Mouse (Mus musculus) kidney, postnatal 0 days (tissue): ENCODE measurements around the gene Tnfrsf11a. TPM values are rescaled to one million over a fixed set of nuclear protein-coding genes. Genes with fewer than 3 reads are reported as not detected.

Experiments used
- ATAC-seq: fragments of 200-750 bp; cut with Nextera tagmentation; replicated peaks from 2 replicates; pipeline ENCODE4 v1.8.0; 2017; ENCODE audit warnings: low read depth, moderate number of reproducible peaks, moderate TSS enrichment, moderate library complexity; ENCODE audit not compliant: low FRiP score
- DNase-seq: peaks from one replicate; pipeline ENCODE4 v3.0.0-alpha.2; 2016; ENCODE audit warnings: low spot score
- H3K27ac ChIP-seq: fragments of 300-500 bp; sonication (generic); 2 replicates; pipeline ENCODE4 v1.5.1; 2014; ENCODE audit warnings: mild to moderate bottlenecking
- H3K27me3 ChIP-seq: fragments of 300-500 bp; sonication (generic); 2 replicates; pipeline ENCODE4 v1.6.1; 2014; ENCODE audit warnings: low read length, mixed read lengths; ENCODE audit not compliant: insufficient read depth
- H3K36me3 ChIP-seq: fragments of 300-500 bp; sonication (generic); 2 replicates; pipeline ENCODE4 v1.6.1; 2014; ENCODE audit warnings: low read length, mixed read lengths; ENCODE audit not compliant: insufficient read depth
- H3K4me1 ChIP-seq: fragments of 300-500 bp; sonication (generic); replicated peaks from 2 replicates; pipeline ENCODE4 v1.6.1; 2014; ENCODE audit warnings: antibody characterized with exemption, low read length, mixed read lengths; ENCODE audit not compliant: insufficient read depth
- H3K4me2 ChIP-seq: fragments of 300-500 bp; sonication (generic); 2 replicates; pipeline ENCODE4 v1.6.1; 2014; ENCODE audit warnings: mild to moderate bottlenecking, low read length, moderate library complexity, mixed read lengths
- H3K4me3 ChIP-seq: fragments of 300-500 bp; sonication (generic); replicated peaks from 2 replicates; pipeline ENCODE4 v1.5.1; 2014; ENCODE audit warnings: low read depth, low read length
- H3K9ac ChIP-seq: fragments of 300-500 bp; sonication (generic); 2 replicates; pipeline ENCODE4 v1.6.1; 2014; ENCODE audit warnings: low read depth, low read length
- H3K9me3 ChIP-seq: fragments of 300-500 bp; sonication (generic); replicated peaks from 2 replicates; pipeline ENCODE4 v1.6.1; 2016; ENCODE audit warnings: low read length, inconsistent platforms, mixed read lengths
- CTCF ChIP-seq: IDR thresholded peaks from 2 replicates; pipeline ENCODE4 v1.5.1; 2016; ENCODE audit warnings: antibody characterized with exemption, low read depth, mild to moderate bottlenecking, moderate library complexity
- WGBS: fragments of 180-500 bp; shearing (Covaris S2); extraction: QIAGEN DNeasy Blood & Tissue Kit; methylation state at CpG from one replicate; pipeline ENCODE4 v1.1.7; 2014; 5-methylcytosine and 5-hydroxymethylcytosine counted together
- polyA plus RNA-seq: library from polyadenylated mRNA; unstranded; fragments of >200 nt; fragmentation: Nextera tagmentation; extraction: Ambion mirVana; gene quantifications from 2 replicates; pipeline ENCODE4 v1.2.1, GENCODE M21; 2015

The Tnfrsf11a gene
- polyA plus RNA-seq, 1 experiment from 2014 or later, result 2.4 TPM

DNA sequence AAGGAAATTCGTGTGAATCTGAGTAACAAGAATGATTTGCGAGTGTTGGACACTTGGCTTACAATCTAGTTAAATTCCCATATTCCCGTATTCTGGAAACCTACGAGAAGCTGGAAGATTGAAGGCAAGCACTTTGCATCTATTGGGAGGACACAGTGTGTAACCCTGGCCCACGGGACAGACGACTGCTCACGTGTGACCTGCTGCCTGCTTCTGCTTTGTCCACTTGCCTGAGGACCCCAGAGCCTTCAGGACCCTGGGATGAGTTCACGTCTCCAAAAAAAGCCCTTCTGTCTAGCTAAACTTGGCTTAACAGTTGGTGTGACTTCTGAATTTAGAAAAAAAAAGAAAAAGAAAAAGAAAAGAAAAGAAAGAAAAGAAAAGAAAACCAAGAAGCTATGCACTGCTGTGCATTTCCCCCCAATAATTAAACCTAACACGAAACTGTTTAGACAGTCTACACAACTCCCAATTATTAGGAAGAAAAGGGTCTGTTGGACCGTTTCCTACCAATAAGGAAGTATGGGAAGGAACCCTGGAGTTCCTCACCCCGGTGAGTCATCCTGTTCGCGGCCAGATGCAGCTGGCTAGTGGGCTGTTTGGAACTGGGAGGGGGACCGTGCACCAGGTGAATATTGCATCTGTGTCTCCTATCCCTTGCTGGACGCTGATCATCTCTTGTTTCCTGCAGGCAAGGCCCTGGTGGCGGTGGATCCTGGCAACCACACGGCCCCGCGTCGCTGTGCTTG lies 32.6 kb downstream of the Tnfrsf11a start:
- H3K9me3 ChIP-seq, result no peaks in the 10 kb centered on the region
- H3K4me3 ChIP-seq, result no peak overlapping the region
- peak; percentile 7 for DNase-seq
- H3K27me3 ChIP-seq, result no peaks in the 10 kb centered on the region
- no peak for TF ChIP-seq CTCF
- peak; percentile 21; the same call in 1 of the 2 replicates for ATAC-seq
- no peak overlapping the region for H3K4me2 ChIP-seq
- no peak overlapping the region for H3K27ac ChIP-seq
- no peaks in the 10 kb centered on the region for H3K36me3 ChIP-seq
- WGBS, result 55% methylated on average over 20 of the region's 20 CpGs
- no peak overlapping the region for H3K9ac ChIP-seq
- H3K4me1 ChIP-seq, result no peaks in the 10 kb centered on the region

DNA sequence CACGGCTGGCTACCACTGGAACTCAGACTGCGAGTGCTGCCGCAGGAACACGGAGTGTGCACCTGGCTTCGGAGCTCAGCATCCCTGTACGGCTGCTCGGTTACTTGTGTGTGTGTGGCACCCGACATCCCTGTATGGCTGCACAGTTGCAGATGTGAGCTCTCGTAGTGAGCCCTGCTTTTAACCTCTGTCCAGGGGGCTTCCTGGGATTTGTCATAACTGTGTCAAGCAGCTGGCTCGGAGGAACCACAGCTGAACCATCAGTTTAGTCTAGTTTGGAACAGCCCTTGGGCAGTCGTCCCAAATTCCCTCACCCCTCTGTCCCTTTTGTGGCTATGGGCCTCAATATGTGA lies 33.2 kb downstream of the Tnfrsf11a start:
- Histone ChIP-seq H3K27ac (no peak overlapping the region), H3K4me2 (no peak overlapping the region), H3K9me3 (no peaks in the 10 kb centered on the region), H3K4me3 (no peak overlapping the region), H3K27me3 (no peaks in the 10 kb centered on the region), H3K36me3 (no peaks in the 10 kb centered on the region), H3K9ac (no peak overlapping the region), H3K4me1 (no peaks in the 10 kb centered on the region)
- peak; percentile 15; the same call in 1 of the 2 replicates for ATAC-seq
- no peak for TF ChIP-seq CTCF
- 56% methylated on average over 11 of the region's 11 CpGs for WGBS
- DNase-seq, result peak; percentile 34

DNA sequence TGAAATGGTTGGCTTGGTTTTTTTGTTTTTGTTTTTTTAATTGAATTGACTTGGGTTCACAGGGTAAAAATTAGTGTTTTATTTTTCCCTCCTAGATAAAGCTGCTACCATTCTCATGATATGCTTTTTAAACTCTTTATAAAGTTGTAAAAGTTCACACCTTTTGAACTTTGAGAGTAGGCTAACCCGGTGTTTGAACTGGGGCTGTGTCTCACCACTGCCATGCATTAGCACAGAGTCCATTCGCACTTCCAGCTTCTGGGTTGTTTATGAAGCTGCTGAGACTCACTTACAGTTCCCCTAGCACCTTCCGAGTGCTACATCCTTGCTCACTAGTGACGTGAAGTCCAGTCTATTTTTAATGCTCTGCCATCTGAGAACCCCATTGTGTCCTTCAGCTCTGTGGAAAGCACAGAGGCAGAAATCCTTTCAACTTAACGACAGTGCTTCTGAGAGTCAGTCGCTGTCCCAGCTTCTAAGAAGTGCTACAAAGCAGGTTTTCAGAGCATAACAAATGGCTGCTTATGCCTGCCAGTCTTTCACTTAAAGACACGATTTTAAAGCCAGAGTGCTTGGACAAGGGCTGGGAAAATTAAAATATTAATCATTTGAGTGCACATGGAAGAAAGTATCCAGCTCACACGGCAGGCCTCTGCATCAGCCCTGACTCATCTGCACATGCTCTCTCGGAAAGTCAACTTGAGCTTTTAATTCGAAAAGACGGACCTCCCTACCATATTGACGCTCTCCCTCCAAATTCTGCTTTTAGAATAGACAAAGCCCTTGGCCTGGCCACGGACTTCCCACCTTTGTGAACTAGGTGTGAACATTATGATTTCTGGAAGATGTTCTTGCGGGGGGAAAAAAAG lies 34.1 kb downstream of the Tnfrsf11a start:
- H3K4me3 ChIP-seq, result no peak overlapping the region
- no peaks in the 10 kb centered on the region for H3K36me3 ChIP-seq
- no peak for DNase-seq
- 58% methylated on average over 14 of the region's 14 CpGs for WGBS
- ATAC-seq, result no peak
- H3K27me3 ChIP-seq, result no peaks in the 10 kb centered on the region
- peaks cover 5% of the 10 kb centered on the region; the same call in 1 of the 2 replicates for H3K4me1 ChIP-seq
- no peak overlapping the region for H3K27ac ChIP-seq
- no peak overlapping the region for H3K9ac ChIP-seq
- H3K9me3 ChIP-seq, result no peaks in the 10 kb centered on the region
- no peak overlapping the region for H3K4me2 ChIP-seq
- TF ChIP-seq CTCF, result no peak

DNA sequence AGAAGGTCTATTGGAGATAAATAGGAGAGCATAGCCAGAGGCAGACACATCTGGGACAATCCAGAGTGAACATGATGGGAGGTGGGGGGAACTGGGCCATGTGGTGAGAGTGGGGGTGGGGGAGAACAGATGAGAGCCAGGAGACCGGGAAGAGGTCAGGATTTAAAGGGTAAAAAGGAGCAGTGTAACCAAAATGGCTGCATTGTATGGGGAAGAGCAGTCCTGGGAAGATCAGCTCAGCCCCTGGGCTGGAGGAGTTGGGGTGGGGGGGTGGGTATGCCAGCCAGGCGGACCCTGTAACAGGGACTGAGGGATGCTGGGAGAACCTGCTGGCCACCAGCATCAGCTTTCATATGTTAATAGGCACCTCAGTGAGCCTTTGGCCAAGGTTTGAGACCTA lies 34.8 kb downstream of the Tnfrsf11a start:
- no peak overlapping the region for H3K4me2 ChIP-seq
- H3K36me3 ChIP-seq, result no peaks in the 10 kb centered on the region
- TF ChIP-seq CTCF, result no peak
- WGBS, result 56% methylated on average over 2 of the region's 2 CpGs
- ATAC-seq (0 out of 2 replicates have a peak, but pooled peaks have one; percentile 21), DNase-seq (no peak)
- H3K27me3 ChIP-seq, result no peaks in the 10 kb centered on the region
- no peaks in the 10 kb centered on the region for H3K9me3 ChIP-seq
- H3K9ac ChIP-seq, result no peak overlapping the region
- peaks cover 7% of the 10 kb centered on the region; the same call in 1 of the 2 replicates for H3K4me1 ChIP-seq
- no peak overlapping the region for H3K27ac ChIP-seq
- H3K4me3 ChIP-seq, result no peak overlapping the region

DNA sequence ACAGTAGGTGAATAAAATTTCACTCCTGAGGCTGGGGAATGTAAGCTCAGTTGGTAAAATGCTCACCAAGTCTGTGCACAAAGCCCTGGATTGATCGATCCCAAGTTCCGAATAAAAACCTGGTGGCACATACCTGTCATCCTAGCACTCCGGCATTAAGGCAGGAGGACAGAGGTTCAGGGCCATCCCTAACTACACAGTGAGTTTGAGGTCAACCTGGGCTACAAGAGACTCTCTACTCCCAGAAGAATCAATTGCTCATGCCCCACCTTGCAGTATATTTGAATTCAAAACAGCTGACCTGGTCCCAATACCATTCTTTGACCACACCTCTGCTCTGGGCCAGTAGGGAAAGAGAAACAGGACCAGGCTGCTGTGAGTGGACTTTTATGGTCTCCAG lies 35.2 kb downstream of the Tnfrsf11a start:
- Histone ChIP-seq H3K27ac (no peak overlapping the region), H3K9me3 (no peaks in the 10 kb centered on the region), H3K4me2 (no peak overlapping the region), H3K4me1 (peaks cover 7% of the 10 kb centered on the region; the same call in 1 of the 2 replicates), H3K9ac (no peak overlapping the region), H3K27me3 (no peaks in the 10 kb centered on the region), H3K4me3 (no peak overlapping the region), H3K36me3 (no peaks in the 10 kb centered on the region)
- WGBS, result 90% methylated on average over 3 of the region's 3 CpGs
- no peak for DNase-seq
- no peak for TF ChIP-seq CTCF
- no peak for ATAC-seq

DNA sequence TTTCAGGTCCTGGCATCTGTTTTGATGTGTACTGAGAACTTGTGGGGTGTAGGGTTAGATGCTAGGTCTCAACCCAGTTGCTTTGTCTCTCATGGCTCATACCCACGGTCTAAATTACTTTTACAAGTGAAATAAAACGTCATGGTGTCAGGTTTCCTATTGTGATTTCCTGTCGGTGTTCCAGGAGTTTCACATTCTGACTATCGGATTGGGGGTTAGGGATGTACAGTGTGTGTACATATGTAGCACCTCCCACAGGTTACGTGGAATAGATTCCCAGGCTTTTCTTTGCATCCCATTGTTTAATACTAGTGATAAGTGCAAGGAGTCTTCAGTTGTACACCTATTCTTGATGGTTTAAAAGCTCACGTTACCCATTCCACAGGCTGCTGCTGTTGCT lies 38.5 kb downstream of the Tnfrsf11a start:
- Histone ChIP-seq H3K27ac (no peak overlapping the region), H3K4me3 (no peak overlapping the region), H3K4me1 (peaks cover 7% of the 10 kb centered on the region; the same call in 1 of the 2 replicates), H3K9ac (no peak overlapping the region), H3K9me3 (no peaks in the 10 kb centered on the region), H3K27me3 (no peaks in the 10 kb centered on the region), H3K36me3 (no peaks in the 10 kb centered on the region), H3K4me2 (0 out of 2 replicates have a peak overlapping the region, but pooled peaks have one; percentile 4)
- no peak for TF ChIP-seq CTCF
- peak; percentile 17 for DNase-seq
- WGBS, result 13% methylated on average over 6 of the region's 6 CpGs
- no peak for ATAC-seq
